Mouse (Mus musculus): Measurements from ENCODE around the gene Olfr1474. TPM values are rescaled to one million over a fixed set of nuclear protein-coding genes. Genes with fewer than 3 reads are reported as not detected.
"Not testable (repeated sequence)": the region's sequence is repeated elsewhere in the genome, so short reads cannot be mapped to it uniquely, and the experiment has no call there.

Gene Olfr1474
- polyA plus RNA-seq (2015; fragmentation: Nextera tagmentation; extraction: Ambion mirVana) = not detected in 2 replicates

GRCm38 (mm10) chr19:13469265-13469664, at the start of gene Olfr1474:
Gene Olfr1474, plus strand, starts transcription at chr19:13469565.
- not testable (repeated sequence) for H3K27ac ChIP-seq (ENCODE audit: low read length); H3K9ac ChIP-seq (ENCODE audit: low read length); H3K27me3 ChIP-seq (ENCODE audit: control insufficient read depth, insufficient read depth, low read length); H3K4me2 ChIP-seq (ENCODE audit: low read depth, low read length); H3K4me1 ChIP-seq (ENCODE audit: control insufficient read depth, insufficient read depth, low read length); H3K36me3 ChIP-seq (ENCODE audit: control insufficient read depth, insufficient read depth, low read length); ATAC-seq (ENCODE audit: insufficient read depth, low FRiP score); H3K4me3 ChIP-seq (replicated peaks; ENCODE audit: low read length); H3K9me3 ChIP-seq (replicated peaks; ENCODE audit: control insufficient read depth, low read length)
- 75% methylated on average over 4 of the region's 4 CpGs for WGBS

GRCm38 (mm10) chr19:13443109-13443508, 26.3 kb upstream of the Olfr1474 start, which contains the start of gene Olfr1471:
Gene Olfr1471, plus strand, starts transcription at chr19:13443409.
- H3K9me3 ChIP-seq (replicated peaks; ENCODE audit: control insufficient read depth, low read length); H3K4me1 ChIP-seq (ENCODE audit: control insufficient read depth, insufficient read depth, low read length); H3K4me2 ChIP-seq (ENCODE audit: low read depth, low read length); H3K27me3 ChIP-seq (ENCODE audit: control insufficient read depth, insufficient read depth, low read length); H3K36me3 ChIP-seq (ENCODE audit: control insufficient read depth, insufficient read depth, low read length); H3K4me3 ChIP-seq (replicated peaks; ENCODE audit: low read length); H3K27ac ChIP-seq (ENCODE audit: low read length); ATAC-seq (ENCODE audit: insufficient read depth, low FRiP score); H3K9ac ChIP-seq (ENCODE audit: low read length): not testable (repeated sequence)
- 65% methylated on average over 2 of the region's 2 CpGs for WGBS

GRCm38 (mm10) chr19:13455986-13456385, 13.4 kb upstream of the Olfr1474 start, which contains the start of gene Olfr1472:
Gene Olfr1472, minus strand, starts transcription at chr19:13456086.
- Histone ChIP-seq H3K36me3 (ENCODE audit: control insufficient read depth, insufficient read depth, low read length) (no peaks in the 10 kb centered on the region), H3K4me3 (replicated peaks; ENCODE audit: low read length) (no peak within 1 kb of the TSS), H3K4me2 (ENCODE audit: low read depth, low read length) (no peak within 1 kb of the TSS), H3K27ac (ENCODE audit: low read length) (no peak within 1 kb of the TSS), H3K4me1 (ENCODE audit: control insufficient read depth, insufficient read depth, low read length) (no peaks in the 10 kb centered on the region), H3K9ac (ENCODE audit: low read length) (no peak within 1 kb of the TSS), H3K9me3 (replicated peaks; ENCODE audit: control insufficient read depth, low read length) (no peaks in the 10 kb centered on the region), H3K27me3 (ENCODE audit: control insufficient read depth, insufficient read depth, low read length) (no peaks in the 10 kb centered on the region)
- no peak for ATAC-seq (ENCODE audit: insufficient read depth, low FRiP score)
- 72% methylated on average over 1 of the region's 1 CpGs for WGBS

- H3K4me1 ChIP-seq (ENCODE audit: control insufficient read depth, insufficient read depth, low read length) = no peaks in the 10 kb centered on the region
- H3K4me2 ChIP-seq (ENCODE audit: low read depth, low read length) = no peak within 1 kb of the TSS
- H3K27me3 ChIP-seq (ENCODE audit: control insufficient read depth, insufficient read depth, low read length) = no peaks in the 10 kb centered on the region
- H3K27ac ChIP-seq (ENCODE audit: low read length) = no peak within 1 kb of the TSS
- no peak within 1 kb of the TSS for H3K4me3 ChIP-seq (replicated peaks; ENCODE audit: low read length)
- H3K9me3 ChIP-seq (replicated peaks; ENCODE audit: control insufficient read depth, low read length) = no peaks in the 10 kb centered on the region
- no peak for ATAC-seq (ENCODE audit: insufficient read depth, low FRiP score)
- H3K9ac ChIP-seq (ENCODE audit: low read length) = no peak within 1 kb of the TSS
- H3K36me3 ChIP-seq (ENCODE audit: control insufficient read depth, insufficient read depth, low read length) = no peaks in the 10 kb centered on the region
Measured at GRCm38 (mm10) chr19:13480096-13480495, 10.7 kb downstream of the Olfr1474 start, which contains the start of gene Olfr1475. Gene Olfr1475, minus strand, starts transcription at chr19:13480196.

- 64% methylated on average over 3 of the region's 3 CpGs for WGBS
- Histone ChIP-seq H3K36me3 (ENCODE audit: control insufficient read depth, insufficient read depth, low read length) (no peaks in the 10 kb centered on the region), H3K9me3 (replicated peaks; ENCODE audit: control insufficient read depth, low read length) (no peaks in the 10 kb centered on the region), H3K9ac (ENCODE audit: low read length) (no peak within 1 kb of the TSS), H3K4me1 (ENCODE audit: control insufficient read depth, insufficient read depth, low read length) (no peaks in the 10 kb centered on the region), H3K27ac (ENCODE audit: low read length) (no peak within 1 kb of the TSS), H3K27me3 (ENCODE audit: control insufficient read depth, insufficient read depth, low read length) (no peaks in the 10 kb centered on the region), H3K4me2 (ENCODE audit: low read depth, low read length) (no peak within 1 kb of the TSS), H3K4me3 (replicated peaks; ENCODE audit: low read length) (no peak within 1 kb of the TSS)
- no peak for ATAC-seq (ENCODE audit: insufficient read depth, low FRiP score)
Measured at GRCm38 (mm10) chr19:13500246-13500645, 30.9 kb downstream of the Olfr1474 start, which contains the start of gene Olfr1477. Gene Olfr1477, plus strand, starts transcription at chr19:13500546.

Other genes with a start within 250 kb of the Olfr1474 start
- not detected in 2 replicates for gene Olfr1463, start 238.2 kb upstream of the Olfr1474 start, polyA plus RNA-seq (2015; fragmentation: Nextera tagmentation; extraction: Ambion mirVana)
- not detected in 2 replicates for gene Olfr1465, start 154.0 kb upstream of the Olfr1474 start, polyA plus RNA-seq (2015; fragmentation: Nextera tagmentation; extraction: Ambion mirVana)
- not detected in 2 replicates for gene Olfr1466, start 130.7 kb upstream of the Olfr1474 start, polyA plus RNA-seq (2015; fragmentation: Nextera tagmentation; extraction: Ambion mirVana)
- gene Olfr1467, start 107.3 kb upstream of the Olfr1474 start, polyA plus RNA-seq (2015; fragmentation: Nextera tagmentation; extraction: Ambion mirVana) = not detected in 2 replicates
- gene Olfr1469, start 61.7 kb upstream of the Olfr1474 start, polyA plus RNA-seq (2015; fragmentation: Nextera tagmentation; extraction: Ambion mirVana) = not detected in 2 replicates
- not detected in 2 replicates for gene Olfr1471, start 26.2 kb upstream of the Olfr1474 start, polyA plus RNA-seq (2015; fragmentation: Nextera tagmentation; extraction: Ambion mirVana)
- gene Olfr1472, start 13.5 kb upstream of the Olfr1474 start, polyA plus RNA-seq (2015; fragmentation: Nextera tagmentation; extraction: Ambion mirVana) = not detected in 2 replicates
- gene Olfr1475, start 10.6 kb downstream of the Olfr1474 start, polyA plus RNA-seq (2015; fragmentation: Nextera tagmentation; extraction: Ambion mirVana) = not detected in 2 replicates
- not detected in 2 replicates for gene Olfr1477, start 31.0 kb downstream of the Olfr1474 start, polyA plus RNA-seq (2015; fragmentation: Nextera tagmentation; extraction: Ambion mirVana)
- gene Olfr1480, start 58.3 kb downstream of the Olfr1474 start, polyA plus RNA-seq (2015; fragmentation: Nextera tagmentation; extraction: Ambion mirVana) = not detected in 2 replicates
- gene Olfr1484, start 113.9 kb downstream of the Olfr1474 start, polyA plus RNA-seq (2015; fragmentation: Nextera tagmentation; extraction: Ambion mirVana) = not detected in 2 replicates
- gene Olfr1487, start 147.8 kb downstream of the Olfr1474 start, polyA plus RNA-seq (2015; fragmentation: Nextera tagmentation; extraction: Ambion mirVana) = not detected in 2 replicates
- not detected in 2 replicates for gene Olfr1489, start 162.1 kb downstream of the Olfr1474 start, polyA plus RNA-seq (2015; fragmentation: Nextera tagmentation; extraction: Ambion mirVana)
- not detected in 2 replicates for gene Olfr1490, start 181.5 kb downstream of the Olfr1474 start, polyA plus RNA-seq (2015; fragmentation: Nextera tagmentation; extraction: Ambion mirVana)
- gene Olfr1491, start 227.7 kb downstream of the Olfr1474 start, polyA plus RNA-seq (2015; fragmentation: Nextera tagmentation; extraction: Ambion mirVana) = not detected in 2 replicates

All from stomach, embryonic 16.5 days (tissue).